Mouse (Mus musculus) kidney, adult 18-20 months (tissue): Measurements from ENCODE around the gene Alkbh3.

ENCODE experiments used
- DNase-seq: peaks from one replicate; pipeline ENCODE4 v3.0.0; 2021

The Alkbh3 gene

DNA sequence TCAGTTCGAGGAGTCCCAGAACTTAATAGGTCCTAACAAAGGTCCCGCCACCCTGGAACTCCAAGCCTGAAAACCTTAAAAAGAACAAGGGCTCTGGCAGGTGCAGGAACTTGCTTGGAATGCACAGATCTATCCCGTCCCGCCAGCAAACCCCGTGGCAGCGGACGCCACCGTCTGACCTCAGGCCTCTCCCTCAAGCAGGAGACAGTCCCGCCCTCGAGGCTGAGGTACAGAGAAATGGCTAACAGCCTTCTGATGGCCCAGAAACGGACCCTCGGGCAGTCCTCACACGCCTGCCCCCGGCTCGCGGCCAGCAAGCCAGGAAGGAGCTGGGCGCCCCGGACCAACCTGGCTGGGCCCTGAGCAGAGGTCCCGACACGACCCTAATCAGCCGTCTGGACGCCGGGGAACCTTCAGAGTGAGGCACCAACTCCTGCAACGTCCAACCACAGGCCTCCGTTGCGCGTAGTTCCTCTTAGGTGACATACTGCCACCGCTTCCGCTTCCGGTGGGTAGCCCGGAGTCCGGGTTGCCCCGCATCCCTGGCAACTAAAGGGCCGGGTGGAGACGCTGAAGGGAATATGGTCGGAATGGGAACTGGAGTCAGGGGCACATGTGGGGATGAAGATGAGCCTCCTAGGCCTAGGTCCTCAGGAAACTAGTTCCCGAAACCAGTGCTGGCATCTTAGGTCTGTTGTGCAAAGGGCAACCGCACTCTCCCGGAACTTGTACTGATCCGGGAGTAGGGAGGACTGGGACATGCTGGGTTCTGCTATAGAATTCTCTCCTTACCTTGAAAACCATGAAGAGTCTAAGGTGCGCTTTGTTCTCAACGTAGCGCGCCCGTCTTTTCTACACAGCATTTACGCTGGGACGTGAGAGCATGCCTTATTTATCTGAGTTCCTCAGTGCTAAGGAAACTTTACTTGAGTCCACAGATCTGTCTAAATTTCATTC lies at the start of gene Alkbh3:
TSS of gene Alkbh3 (minus strand) at position 473 of the 957 bp plus-strand sequence.
- peak; percentile 94 for DNase-seq

DNA sequence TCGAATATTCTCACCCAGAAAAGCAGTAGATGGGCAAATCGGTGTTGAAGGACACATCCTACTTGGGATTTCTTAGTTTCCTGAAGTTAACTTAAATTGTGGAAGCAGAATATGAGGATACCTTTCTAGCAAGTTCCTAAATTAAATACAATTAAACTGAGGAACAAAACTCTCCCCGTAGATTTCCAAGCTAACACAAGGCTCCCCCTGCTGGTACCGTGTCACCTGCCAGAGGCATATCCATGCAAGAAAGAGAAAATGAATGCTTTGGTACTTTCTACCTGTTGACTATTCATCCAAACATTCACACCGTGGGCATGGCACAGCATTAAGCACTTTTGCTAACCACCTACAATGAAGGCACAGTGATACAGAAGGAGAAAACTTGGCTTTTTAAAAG lies 48.9 kb upstream of the Alkbh3 start:
- peak; percentile 55 for DNase-seq

DNA sequence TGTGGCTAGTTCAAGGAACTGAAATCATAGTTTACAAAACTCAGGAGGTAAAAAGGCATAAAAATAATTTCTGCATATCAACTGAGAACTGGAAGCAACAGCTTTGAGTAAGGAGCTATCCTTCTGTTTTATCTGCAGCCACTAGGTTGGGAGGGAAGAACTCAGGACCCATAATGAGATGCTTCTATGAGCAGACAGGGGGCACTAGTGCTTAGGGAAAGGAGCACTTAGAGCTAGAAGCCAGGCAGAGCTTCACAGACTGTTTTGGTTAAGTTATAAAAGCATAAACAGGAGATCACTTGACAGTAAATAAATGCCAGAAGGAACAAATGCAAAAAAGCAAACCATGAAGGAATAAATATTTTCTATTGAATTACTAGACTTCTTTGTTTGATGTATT lies 44.2 kb upstream of the Alkbh3 start:
- no peak for DNase-seq

DNA sequence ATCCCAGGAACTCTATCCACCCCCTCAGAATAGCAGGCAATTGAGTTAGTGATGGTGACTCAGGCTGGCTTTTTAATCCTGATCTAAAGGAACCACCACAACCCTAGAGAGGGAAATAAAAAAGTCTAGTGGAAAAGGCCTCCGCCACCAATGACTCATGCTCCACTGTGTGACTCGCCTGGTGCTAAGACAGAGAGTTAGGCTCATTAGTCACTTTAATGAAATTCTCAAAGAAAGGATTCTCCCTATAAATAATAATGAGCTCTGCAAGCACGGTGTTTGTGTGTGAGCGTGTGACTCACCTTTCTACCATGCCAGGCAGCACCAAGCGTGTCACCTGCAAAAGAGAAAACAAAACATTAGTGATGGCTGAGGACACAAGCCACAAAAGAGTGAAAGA lies 41.3 kb upstream of the Alkbh3 start:
- no peak for DNase-seq

DNA sequence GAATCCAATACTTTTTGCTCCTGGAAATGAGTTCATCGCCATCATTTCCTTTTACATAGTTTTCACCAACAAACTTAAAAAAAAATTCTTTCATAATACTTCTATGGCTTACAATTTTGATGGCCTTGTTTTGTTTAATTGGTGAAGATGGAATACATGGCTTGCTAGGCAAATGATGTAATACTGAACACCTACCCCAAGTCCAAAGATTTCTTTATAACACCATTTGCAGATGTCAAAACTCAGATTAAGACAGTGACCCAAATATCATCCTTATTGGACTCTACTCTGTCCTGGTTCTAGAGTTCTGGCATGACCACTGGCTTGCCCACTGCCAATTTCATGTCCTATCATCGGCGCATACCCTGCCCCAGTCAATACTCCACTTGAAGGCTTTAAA lies 40.3 kb upstream of the Alkbh3 start:
- no peak for DNase-seq

DNA sequence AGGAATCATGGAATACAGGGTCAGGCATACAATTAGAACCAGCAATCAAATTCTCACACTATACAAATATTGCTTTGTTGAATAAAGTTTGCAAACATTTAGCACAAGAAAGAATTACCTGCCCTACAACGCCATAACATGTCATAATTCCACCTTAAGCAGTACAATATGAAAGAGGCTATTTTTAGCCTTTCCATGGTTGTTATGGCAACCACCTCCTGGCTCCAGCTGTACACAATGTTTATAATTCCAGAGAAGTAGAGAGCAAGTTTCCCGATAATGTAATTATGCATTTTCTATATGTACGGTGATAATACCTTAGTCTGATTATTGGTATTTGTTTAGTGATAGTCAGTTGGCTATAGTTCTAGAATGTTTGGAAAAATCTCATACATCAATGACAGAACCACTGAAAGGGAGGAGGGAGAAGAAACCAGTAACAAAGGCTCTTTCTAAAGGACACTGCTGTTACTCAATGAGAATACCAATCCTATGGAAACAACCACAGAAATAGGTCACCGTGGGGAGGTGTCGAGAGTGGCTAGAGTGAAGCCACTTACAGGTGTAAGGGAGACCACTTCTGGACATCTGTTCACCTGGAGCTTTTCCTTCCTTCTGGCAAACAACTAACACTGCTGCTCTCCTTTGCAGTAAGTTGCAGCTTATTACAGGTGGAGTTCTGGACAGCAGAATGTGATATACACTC lies 39.0 kb upstream of the Alkbh3 start:
- no peak for DNase-seq

DNA sequence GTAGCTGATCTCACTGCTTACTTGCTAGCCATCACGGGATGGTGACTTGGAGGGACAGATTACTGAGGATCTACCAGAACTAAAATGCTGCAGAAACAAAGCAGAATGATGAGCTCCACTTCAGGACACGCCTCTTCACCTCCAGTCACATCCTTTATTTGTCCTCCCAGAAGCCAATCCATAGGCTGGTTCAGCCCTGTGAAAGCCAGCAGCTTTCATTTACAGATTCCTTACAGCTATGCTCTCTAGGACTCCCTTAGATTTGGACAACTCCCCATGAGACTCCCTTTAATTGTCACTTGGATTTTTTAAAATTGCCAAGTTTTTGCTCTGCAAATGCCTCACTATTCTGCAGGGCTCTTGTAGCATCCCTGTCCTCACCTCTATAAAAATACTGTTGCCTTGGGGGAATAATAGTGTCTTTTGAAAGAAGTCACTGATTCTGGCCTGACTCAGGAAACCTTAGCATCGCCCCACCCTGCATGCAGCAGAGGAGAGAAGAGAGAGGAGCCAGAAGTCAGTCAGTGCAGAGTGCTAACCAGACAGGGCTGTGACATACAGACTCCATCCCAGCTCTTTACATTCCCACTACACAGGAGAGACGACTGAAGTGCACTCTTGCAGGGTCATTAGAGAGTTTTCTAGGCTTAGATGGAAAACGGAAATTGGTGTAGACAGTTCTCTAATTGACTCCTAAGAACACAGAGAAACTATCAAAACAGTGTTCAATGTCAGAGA lies 38.3 kb upstream of the Alkbh3 start:
- DNase-seq = no peak

DNA sequence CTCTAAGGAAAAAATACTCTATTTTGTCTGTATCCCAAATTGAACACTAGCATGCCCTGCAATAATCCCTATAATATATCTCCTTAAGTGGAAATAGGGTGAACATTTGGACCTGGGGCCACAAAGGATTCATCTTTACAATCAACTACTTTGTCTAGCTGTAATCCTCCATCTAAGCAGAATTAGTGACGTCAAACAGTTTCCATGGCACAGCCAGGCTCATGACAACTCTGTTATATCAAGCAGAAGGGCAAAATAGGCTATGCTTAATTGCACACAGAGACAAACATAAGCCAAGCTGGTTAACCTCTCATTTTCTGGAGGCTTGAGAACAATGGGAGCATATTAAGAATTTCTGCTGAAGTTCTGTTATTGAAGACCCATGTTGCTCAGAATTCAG lies 37.7 kb upstream of the Alkbh3 start:
- no peak for DNase-seq

DNA sequence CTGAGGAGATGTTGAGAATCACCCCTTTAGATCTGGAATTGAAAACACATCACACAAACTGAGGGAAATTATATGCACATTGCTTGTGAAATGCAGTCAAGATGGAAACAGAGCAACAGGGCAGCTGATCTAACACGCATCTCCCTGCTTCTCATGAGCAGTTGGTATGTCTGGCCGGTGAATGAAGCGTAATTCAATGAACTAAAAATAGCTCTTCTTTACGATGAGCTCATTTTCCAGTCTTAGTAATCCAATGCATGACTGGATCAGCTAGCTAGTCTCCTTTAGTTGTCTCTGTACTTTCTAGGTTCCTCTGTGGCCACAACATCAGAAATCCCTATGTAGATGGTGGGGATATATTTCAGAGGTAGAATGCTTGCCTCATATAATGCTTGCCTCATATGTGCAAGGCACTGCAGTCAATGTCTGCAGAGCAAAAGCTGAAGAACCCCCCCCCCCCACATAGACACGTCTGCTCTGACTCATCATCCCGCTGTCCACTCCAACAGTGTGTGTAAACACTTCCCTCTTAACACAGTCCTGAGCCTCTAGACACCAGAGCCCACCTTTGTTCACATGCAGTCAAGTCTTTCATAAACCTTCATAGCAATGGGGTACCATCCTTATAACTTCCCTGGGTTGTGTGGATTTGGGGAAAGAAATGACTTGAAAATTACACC lies 34.9 kb upstream of the Alkbh3 start:
- DNase-seq = no peak

DNA sequence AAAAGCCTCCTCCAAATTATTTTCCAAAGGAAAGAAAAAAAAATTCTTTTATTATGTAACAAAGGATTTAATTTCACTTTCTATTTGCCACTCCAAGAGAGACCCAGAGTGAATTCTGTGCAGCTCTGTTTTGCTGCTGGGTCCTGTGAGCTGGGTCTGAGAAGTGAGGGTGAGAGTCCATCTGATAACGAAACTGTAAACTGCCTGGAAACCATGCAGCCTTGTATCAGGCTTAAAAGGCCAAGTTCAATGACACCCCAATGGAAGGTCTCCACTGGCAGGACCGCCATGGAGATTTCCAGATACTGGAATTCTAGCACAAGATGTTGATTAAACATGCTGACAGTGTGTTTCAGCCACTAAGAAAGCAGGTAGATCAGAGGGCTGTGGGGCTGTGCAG lies 33.6 kb upstream of the Alkbh3 start:
- no peak for DNase-seq

DNA sequence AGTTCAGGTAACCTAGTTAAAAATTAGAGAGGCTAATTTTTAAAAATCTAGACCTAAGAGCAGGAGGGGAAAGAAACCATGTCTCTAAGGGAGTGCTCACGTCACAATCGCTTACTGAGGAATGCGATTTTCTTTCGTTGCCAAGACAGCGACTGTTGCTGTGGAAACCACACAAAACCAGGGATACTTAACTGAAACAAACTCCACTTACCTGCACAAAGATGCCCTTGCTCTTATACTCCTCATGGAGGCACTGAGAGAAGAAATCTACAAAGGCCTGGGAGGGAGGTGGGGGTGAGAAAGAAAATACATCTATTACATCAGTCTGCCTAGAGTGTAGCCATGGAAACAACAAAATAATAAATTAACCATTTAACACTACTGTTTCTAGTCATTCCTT lies 33.1 kb upstream of the Alkbh3 start:
- no peak for DNase-seq

DNA sequence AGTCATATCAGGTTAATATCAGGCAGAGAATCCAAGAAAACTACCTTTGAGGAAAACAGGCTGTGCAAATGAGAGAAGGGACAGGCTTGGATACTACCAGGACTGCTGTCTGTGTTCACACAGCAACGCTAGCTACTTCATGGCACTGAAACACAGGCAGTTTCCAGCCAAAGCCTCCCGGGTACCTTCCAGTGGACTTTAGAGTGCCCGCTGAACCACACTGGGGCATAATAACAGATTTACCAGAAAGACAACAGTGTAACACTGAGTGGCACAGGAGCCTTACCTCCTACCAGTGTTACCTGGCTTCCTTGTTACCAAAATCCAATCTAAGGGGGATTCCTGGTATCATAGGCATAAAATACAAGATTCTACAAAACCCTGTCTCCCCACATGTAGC lies 31.9 kb upstream of the Alkbh3 start:
- no peak for DNase-seq

DNA sequence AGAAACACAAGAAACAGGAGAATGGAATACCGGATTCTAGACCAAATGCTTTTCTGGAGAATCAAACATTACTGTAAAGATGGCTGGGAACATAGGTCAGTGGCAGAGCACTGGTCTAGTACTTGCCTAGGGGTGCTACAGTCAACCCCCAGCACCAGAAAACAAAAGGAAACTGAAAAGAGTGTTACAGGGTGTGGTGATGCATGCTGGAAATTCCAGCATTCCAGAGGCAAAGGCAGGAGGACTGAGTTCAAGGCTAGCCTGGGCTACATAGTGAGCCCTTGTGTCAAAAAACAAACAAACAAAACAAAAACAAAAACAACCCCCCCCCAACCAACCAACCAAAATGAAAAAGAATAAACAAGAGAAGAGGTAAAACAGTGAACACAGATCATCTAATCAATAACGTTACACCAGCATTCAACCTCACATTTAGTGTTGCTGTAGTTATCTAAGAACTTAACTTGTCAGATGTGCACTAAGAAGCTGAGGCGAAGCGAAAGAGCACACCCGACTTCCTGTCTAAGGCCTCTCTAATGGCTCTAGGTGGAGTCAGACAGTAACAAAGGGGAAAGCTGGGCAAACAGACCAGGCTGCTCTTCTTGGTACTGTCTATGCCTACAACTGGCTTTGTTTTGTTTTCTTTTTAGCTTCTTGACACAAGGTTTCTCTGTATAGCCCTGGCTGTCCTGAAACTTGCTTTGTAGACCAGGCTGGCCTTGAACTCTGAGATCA lies 30.0 kb upstream of the Alkbh3 start:
- no peak for DNase-seq

DNA sequence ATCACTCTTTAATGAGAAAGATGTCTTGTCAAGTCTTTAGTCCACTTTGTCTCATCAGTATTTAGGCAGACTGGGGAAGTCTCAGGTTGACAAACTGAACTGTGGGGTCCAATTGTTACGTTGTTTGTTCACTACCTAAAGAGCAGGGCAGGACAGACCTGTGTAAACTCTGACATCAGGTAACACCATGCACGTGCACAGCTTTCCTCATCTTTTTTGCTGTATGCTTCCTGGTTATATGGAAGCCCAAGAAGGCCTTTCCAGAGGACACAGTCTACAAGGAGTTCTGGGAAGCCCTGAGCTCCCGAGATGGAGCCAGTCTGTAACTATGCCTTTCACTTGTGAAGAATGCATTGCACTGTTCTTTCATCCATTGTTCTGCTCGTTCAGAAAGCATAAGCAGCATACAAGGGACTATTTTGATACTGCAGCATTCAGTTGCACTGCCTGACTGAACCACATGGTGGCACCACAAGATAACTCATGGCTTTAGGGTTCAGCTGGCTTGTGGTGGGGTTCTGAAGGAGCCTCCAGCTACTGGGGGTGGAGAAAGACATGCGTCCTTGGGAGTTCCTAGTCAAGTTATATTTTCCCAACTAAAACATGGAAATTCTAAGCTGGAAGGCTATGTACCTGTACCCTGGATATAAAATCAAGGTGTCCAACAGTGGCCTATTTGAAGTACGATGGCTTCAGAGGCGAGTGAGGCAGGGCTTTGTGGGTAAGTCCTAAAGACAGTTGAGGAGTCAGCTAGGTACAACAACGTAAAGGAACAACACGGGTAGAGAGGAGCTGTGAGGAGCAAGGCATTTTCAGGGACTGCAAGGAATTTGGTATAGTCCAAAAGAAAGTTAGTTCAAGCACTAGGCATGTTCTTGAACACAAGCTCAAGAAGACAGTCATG lies 25.1 kb upstream of the Alkbh3 start:
- DNase-seq = peak; percentile 76

DNA sequence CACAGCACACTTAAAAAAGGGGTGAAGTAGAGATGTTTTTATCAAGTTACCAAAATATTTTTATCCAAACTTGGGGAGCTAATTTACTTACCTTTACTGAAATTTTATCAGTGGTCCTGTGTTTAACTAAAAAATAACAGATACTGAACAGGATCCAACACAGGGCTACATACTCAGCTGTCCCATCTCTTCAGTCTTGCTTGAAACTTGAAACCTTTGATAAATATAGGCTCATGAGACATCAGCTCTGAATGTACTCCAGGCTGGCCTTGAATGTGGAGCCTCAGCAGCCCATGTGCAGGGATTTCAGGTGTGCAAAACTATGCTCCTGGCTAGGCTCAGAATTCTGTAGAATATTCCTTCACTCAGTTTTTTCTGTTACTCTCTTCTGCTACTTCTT lies 20.0 kb upstream of the Alkbh3 start:
- no peak for DNase-seq

DNA sequence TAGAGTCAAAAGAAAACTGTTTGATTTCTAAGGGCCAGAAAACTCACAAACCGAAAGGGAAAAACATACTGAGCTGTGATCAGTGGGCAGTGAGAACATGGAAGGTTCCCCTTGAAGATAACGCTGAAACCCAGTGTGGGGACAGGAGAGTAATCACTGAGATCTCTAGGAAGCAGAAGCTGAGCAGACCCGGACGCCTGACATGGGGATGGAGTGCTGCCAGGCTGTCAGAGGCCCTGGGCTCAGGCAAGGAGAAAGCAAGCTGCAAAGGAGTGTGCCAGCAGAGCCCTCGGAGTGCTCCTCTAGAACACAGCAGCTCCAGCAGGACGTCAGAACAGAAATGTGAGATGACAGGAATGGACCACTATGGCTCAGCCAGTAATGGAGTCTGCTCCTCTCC lies 14.0 kb upstream of the Alkbh3 start:
- no peak for DNase-seq

DNA sequence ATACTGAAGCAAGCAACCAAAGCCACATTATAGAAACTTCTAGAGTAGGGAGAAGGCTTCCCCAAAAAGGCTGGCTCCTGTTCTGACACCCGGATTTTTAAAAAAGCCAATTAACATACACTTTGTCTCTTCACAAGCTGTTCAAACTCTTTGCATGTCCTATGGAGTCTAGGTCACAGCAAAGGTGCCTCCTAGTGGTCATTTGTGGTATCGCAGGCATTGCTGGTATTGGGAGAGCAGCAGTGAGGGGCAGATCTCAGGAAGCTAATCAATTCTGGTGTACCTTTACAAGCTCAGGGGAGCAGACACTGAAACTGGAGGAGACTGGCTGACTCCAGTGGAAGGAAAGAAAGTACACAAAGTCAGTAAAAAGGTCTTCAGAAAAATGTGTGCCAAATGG lies 8.3 kb downstream of the Alkbh3 start:
- peak; percentile 87 for DNase-seq

DNA sequence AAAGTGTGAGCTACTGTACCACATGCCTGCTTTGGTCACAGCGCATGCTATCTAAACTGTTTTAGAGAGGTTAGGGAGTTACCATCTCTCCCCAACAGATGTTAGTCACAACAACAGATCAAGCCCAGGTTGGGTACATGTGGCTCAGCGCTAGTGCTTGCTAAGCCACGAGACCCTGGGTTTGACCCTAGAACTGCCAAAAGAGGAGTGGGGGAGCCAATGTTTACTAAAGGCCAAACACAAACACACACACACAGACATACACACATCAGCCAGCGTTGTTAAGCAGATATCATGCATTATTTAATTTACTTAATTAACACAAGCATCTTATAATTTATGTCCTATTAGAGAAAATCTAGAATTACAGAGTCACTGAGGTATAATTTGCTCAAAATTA lies 8.7 kb downstream of the Alkbh3 start:
- DNase-seq = no peak

DNA sequence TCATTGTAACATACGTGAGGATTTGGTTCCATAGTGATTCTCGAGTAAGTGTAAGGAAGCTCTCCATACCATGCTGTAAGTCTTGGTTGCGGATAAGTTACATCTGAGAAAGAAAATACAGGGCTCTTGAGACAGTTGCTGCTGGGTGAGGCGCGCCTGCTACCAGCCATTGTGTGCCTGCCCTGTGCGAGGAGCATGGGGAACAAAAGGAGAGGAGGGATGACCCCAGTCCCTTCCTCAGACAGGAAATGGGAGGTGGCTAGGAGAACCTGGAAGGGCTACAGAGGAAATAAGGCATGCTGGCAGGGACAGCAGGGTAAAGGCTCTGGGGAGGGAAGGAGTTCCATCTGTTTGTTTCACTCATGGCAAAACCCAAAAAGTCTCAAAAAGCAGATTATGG lies 9.2 kb downstream of the Alkbh3 start:
- peak; percentile 24 for DNase-seq

DNA sequence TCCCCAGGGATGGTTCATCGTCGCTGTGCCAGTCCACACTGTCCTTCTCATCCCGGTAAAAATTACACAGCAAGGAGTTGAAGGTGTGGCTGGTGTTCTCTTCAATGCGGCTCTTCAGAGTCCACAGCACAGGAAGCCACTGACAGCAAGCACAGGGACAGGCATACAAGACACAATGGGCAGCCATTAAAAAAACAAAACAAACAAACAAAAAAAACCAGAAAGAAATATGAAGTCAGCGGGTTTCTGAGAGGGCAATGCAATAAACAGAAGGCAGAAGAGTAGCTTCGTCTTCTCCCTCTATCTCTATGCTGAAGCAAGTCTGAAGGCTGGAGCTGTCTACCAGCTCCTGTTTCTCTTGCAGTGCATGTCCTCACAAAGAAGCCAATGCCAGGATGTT lies 14.4 kb downstream of the Alkbh3 start, which contains the start of gene Gm27027:
TSS of gene Gm27027 (minus strand) at position 101 of the 400 bp plus-strand sequence.
- DNase-seq = no peak

DNA sequence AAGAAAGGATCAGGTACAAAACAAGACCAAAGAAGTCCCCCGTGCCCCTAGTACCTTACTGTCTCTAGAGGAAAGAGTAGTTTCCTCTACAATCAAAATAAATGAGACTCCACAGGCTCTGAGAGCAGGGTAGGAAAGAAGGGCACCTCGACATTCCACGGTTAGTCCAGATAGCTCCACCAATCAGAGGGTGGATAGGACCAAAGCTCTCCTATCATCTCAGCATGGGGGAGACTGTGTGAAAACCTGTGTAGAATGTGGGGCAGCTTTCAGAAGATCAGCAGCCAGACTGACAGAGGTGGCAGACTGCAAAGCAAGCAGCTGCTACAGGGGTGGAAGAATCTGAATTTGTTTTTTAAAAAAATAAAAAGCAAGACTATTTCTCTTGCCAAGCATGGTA lies 17.8 kb downstream of the Alkbh3 start:
- DNase-seq = no peak
